Mouse (Mus musculus): ENCODE data around the gene Maats1. TPM values are rescaled to one million over a fixed set of nuclear protein-coding genes. Genes with fewer than 3 reads are reported as not detected.
A peak's percentile ranks its signal among the peaks of the same experiment; 100 is the strongest.

Gene Maats1
- 0.60 and 2.0 TPM in 2 replicates for polyA plus RNA-seq (2016; fragmentation: Nextera tagmentation; extraction: Ambion mirVana)

DNA sequence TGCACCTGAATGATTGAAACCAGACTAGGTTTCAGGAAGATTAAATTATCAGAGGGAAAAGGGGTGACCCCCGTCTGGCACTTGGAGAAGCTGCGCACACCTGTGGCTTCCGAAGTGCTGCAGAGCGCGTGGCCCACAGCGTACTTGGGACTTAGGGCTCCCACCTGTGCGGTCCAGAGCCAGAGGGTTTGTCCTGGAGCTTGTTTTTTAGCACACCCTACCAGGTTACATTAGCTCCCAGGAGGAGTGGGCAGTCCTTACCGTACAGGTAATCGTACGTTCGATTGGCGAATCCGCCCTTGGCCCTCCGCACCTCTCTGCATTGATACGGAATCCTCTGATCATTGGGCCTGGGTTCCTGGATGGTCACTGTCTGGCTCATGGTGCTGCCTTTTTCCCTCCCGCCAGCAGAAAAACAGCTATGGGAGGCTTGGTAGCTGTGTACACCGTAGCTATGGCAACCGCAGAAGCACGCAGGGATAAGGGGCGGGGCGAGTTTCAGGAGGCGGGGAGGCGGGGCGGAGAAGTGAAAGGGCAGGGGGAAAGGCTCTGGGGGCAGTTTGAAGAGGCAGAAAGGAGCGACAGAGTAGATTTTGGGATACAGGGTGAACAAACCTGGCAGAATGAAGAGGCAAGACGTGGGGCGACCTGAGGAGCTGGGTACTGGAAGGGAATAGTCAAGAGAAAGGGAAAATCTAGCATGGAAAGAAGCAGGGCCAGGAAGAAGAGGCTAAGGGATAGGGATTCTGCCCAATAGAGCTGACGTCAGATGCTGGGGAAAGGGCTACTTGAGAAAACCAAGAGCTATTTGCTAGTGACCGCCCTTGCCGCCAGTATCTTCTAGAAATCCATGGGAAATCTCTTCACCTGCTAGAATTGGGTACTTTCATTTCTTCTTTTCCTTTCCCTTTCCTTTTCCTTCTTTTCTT, at the start of gene Maats1:
Maats1 (minus strand) TSS at position 748 of the 929 bp plus-strand sequence.
- peak; percentile 92 for DNase-seq (ENCODE audit: low spot score)
- Histone ChIP-seq H3K4me3 (peak within 1 kb of the TSS; percentile 56), H3K4me1 (replicated peaks) (peaks cover 14% of the 10 kb centered on the region), H3K27me3 (ENCODE audit: insufficient read depth, poor library complexity, severe bottlenecking) (no peaks in the 10 kb centered on the region), H3K27ac (peak within 1 kb of the TSS; percentile 81), H3K9me3 (no peaks in the 10 kb centered on the region), H3K36me3 (no peaks in the 10 kb centered on the region)
- WGBS: 8% methylated on average over 30 of the region's 30 CpGs

DNA sequence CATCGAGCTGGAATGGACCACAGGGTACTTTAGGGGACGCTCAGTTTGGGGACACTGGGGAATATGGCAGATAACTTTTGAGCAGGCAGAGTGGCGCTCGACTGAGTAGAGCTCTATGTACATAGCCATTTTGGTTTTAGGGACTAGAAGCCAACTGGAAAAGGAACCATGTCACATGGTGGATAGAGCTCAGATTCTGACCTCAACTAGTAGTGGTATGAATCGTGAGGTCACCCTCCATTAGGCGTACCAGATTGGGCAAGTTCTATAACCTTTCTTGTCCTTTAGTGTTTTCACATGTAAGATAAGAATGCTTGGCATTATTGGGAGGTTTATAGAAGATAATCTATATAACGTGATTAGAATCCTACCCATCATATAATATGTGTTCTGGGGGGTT, 48.4 kb upstream of the Maats1 start:
- Histone ChIP-seq H3K27ac (no peak overlapping the region), H3K4me1 (replicated peaks) (0 out of 2 replicates have a peak, but pooled peaks cover 2% of the 10 kb centered on the region), H3K27me3 (ENCODE audit: insufficient read depth, poor library complexity, severe bottlenecking) (no peaks in the 10 kb centered on the region), H3K9me3 (no peaks in the 10 kb centered on the region), H3K36me3 (no peaks in the 10 kb centered on the region), H3K4me3 (no peak overlapping the region)
- 91% methylated on average over 7 of the region's 7 CpGs for WGBS
- DNase-seq (ENCODE audit: low spot score): no peak

DNA sequence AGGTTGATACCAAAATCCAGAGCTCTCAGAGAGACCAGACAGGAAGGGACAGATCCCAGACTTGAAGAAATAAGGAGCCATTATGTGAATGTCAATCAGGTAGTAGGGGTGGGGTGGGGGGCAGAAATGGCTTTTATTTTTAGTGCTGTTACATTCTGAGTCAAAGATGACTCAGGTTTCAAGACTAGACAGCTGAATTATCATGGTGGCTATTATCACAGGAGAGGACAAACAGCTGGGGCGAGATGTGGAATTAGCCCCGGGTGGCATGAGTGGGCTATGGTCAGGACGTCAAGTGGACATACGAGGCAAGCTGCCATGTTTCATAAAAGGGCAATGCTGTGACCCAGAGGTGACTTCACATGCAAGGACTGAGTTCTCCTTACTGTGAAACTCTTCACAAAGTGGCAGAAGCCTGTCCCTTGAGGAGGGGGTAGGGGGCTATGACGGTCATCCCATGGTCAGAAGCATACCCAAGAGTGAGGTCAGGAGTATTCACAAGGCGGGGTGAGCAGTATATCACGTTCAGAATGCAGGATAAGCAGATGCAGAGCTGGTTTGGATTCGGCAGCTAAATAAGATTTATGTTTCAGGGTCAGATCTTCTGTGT, 47.4 kb upstream of the Maats1 start:
- no peaks in the 10 kb centered on the region for H3K36me3 ChIP-seq
- no peaks in the 10 kb centered on the region for H3K9me3 ChIP-seq
- no peak overlapping the region for H3K27ac ChIP-seq
- no peak for DNase-seq (ENCODE audit: low spot score)
- H3K4me1 ChIP-seq (replicated peaks): 0 out of 2 replicates have a peak, but pooled peaks cover 2% of the 10 kb centered on the region
- WGBS: 83% methylated on average over 8 of the region's 8 CpGs
- H3K4me3 ChIP-seq: no peak overlapping the region
- H3K27me3 ChIP-seq (ENCODE audit: insufficient read depth, poor library complexity, severe bottlenecking): no peaks in the 10 kb centered on the region

DNA sequence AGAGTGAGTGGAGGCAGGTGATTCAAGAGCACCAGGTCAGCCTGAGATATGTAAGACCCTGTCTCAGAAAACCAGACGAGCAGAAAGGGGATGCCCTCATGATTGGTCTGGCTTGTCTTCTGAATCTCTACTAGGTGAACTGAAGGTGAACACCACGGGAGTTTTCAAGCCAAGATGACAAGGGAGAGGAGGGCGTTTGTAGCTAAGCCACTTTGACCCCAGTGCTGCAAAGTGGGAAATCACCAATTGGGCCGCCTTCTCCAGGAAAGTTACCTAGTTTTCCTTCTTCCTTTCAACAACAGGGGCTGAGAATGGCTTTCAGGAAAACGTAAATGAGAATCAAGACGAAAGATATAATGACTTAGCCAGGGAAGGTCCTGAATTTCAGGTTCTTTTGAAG, 46.8 kb upstream of the Maats1 start:
- Histone ChIP-seq H3K36me3 (no peaks in the 10 kb centered on the region), H3K27me3 (ENCODE audit: insufficient read depth, poor library complexity, severe bottlenecking) (no peaks in the 10 kb centered on the region), H3K27ac (no peak overlapping the region), H3K4me1 (replicated peaks) (0 out of 2 replicates have a peak, but pooled peaks cover 2% of the 10 kb centered on the region), H3K9me3 (no peaks in the 10 kb centered on the region), H3K4me3 (no peak overlapping the region)
- WGBS: 76% methylated on average over 6 of the region's 6 CpGs
- no peak for DNase-seq (ENCODE audit: low spot score)

DNA sequence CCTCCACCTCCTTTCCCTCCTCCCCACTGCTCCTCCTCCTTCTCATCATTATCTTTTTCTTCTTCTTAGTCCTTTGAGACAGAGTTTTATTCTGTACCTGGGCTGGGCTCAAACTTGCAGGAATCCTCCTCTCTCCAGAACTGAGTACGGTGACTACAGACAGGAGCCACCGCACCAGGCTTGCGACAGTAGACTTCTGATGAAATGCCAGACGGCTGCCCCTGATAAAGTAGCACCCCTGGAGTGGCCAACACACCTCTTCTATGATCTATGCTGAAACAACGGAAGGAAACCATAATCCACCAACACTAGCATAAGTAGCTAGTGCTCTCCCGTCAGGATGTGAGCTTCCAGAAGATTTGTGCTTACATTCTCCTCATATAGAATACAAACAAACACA, 45.4 kb upstream of the Maats1 start:
- DNase-seq (ENCODE audit: low spot score): no peak
- no peak overlapping the region for H3K4me3 ChIP-seq
- 0 out of 2 replicates have a peak, but pooled peaks cover 2% of the 10 kb centered on the region for H3K4me1 ChIP-seq (replicated peaks)
- 88% methylated on average over 6 of the region's 6 CpGs for WGBS
- H3K9me3 ChIP-seq: no peaks in the 10 kb centered on the region
- no peaks in the 10 kb centered on the region for H3K36me3 ChIP-seq
- no peaks in the 10 kb centered on the region for H3K27me3 ChIP-seq (ENCODE audit: insufficient read depth, poor library complexity, severe bottlenecking)
- no peak overlapping the region for H3K27ac ChIP-seq

DNA sequence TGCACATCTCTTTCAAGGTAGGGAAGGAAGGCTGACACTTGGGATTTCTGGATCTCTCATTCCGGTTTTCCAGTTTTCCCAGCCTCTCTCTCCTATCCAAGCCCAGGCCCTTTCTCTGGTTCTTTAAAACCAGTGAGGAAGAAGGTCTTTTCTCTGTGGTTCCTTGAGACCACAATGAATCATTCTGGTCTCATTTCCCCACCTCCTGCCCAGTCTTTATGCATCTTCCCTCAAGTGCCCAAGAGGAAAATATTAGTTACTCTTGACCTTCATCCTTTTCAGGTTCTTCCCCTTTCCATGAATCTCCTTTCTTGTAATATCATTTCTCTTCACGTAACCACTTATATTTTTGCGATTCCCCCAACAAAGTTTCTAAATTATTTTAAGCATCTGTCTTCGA, 43.8 kb upstream of the Maats1 start:
- Histone ChIP-seq H3K36me3 (no peaks in the 10 kb centered on the region), H3K4me1 (replicated peaks) (no peaks in the 10 kb centered on the region), H3K4me3 (no peak overlapping the region), H3K27ac (no peak overlapping the region), H3K27me3 (ENCODE audit: insufficient read depth, poor library complexity, severe bottlenecking) (no peaks in the 10 kb centered on the region), H3K9me3 (no peaks in the 10 kb centered on the region)
- DNase-seq (ENCODE audit: low spot score): no peak
- WGBS: 94% methylated on average over 4 of the region's 4 CpGs

DNA sequence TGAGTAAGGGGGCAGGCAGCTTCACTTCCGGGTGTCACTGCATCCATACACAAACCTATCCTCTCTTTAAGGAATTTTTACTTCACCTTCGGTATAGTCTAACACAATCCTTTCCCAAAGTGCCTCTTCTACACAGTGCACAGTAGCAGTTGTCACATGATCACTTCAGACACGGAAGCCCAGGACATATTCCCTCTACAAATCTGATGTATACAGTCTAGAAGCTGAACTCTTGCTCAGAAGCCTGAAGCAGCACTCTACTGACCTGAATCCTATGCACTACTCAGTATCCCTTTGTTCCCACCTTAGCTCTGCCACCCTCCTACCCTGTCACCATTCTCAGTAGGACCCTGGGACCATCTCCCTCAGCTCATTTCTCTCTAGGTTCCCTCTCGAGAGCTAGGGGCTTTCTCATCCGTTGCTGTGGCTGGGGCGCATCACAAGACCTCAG, 43.3 kb upstream of the Maats1 start:
- H3K27me3 ChIP-seq (ENCODE audit: insufficient read depth, poor library complexity, severe bottlenecking): no peaks in the 10 kb centered on the region
- DNase-seq (ENCODE audit: low spot score): no peak
- no peak overlapping the region for H3K27ac ChIP-seq
- H3K36me3 ChIP-seq: no peaks in the 10 kb centered on the region
- H3K4me1 ChIP-seq (replicated peaks): no peaks in the 10 kb centered on the region
- no peaks in the 10 kb centered on the region for H3K9me3 ChIP-seq
- H3K4me3 ChIP-seq: no peak overlapping the region
- 84% methylated on average over 6 of the region's 6 CpGs for WGBS

DNA sequence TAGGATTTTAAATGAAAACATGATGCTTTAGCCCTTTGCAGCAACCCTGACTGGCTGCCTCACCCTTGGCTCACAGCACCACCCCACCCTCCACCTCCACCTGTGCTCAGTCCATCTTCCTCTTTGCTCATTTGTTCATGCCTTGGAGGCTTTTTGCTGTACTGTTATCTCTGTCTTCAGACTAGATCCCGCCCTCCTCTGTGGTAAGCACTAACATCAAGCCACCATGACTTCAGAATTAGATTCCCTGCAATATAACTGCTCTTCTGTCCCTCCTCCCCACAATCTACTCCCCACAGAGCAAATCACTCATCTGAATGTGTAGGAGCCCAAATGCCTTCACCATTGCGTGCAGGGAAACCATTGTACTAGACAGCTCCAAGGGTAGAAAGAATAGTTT, 41.7 kb upstream of the Maats1 start:
- Histone ChIP-seq H3K36me3 (no peaks in the 10 kb centered on the region), H3K9me3 (no peaks in the 10 kb centered on the region), H3K27ac (no peak overlapping the region), H3K4me1 (replicated peaks) (no peaks in the 10 kb centered on the region), H3K4me3 (no peak overlapping the region), H3K27me3 (ENCODE audit: insufficient read depth, poor library complexity, severe bottlenecking) (no peaks in the 10 kb centered on the region)
- no peak for DNase-seq (ENCODE audit: low spot score)
- 75% methylated on average over 2 of the region's 2 CpGs for WGBS

DNA sequence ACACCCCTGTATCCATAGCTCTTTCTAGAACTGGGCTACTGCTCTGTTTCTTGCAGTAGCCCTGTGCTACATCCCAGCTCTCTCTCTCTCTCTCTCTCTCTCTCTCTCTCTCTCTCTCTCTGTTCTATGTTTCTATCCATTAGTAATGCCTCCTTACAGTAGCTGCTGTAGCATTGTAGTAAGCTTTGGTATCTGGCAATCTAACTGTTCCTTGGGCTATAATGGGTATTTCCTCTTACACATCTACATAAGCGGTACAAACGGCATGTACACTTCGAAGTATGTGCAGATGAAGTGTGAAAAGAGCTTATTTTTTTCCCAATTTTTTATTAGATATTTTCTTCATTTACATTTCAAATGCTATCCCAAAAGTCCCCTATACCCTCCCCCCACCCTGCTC, 38.0 kb upstream of the Maats1 start:
- Histone ChIP-seq H3K9me3 (no peaks in the 10 kb centered on the region), H3K36me3 (no peaks in the 10 kb centered on the region), H3K27me3 (ENCODE audit: insufficient read depth, poor library complexity, severe bottlenecking) (no peaks in the 10 kb centered on the region), H3K4me3 (no peak overlapping the region), H3K4me1 (replicated peaks) (peaks cover 13% of the 10 kb centered on the region), H3K27ac (no peak overlapping the region)
- no peak for DNase-seq (ENCODE audit: low spot score)
- WGBS: 88% methylated on average over 3 of the region's 3 CpGs

DNA sequence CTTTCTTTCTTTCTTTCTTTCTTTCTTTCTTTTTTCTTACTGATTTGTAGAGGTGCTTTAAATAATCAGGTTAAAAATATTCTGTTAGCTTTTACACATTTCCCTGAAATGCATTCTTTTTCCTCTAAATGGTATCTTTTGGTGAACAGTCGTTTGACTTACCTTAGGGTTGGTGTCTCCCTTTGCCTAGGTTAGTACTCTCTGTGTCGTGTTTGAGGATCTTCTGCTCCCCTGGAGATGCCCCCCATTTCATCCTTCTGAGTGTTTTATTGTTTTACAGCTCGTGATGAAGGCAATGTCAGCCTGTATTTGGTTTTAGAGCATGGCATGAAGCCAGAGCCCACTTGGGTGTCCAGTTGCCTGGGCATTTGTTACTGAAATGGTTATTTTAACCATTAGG, 37.5 kb upstream of the Maats1 start:
- Histone ChIP-seq H3K4me3 (no peak overlapping the region), H3K27me3 (ENCODE audit: insufficient read depth, poor library complexity, severe bottlenecking) (no peaks in the 10 kb centered on the region), H3K9me3 (no peaks in the 10 kb centered on the region), H3K4me1 (replicated peaks) (peaks cover 13% of the 10 kb centered on the region), H3K36me3 (no peaks in the 10 kb centered on the region), H3K27ac (no peak overlapping the region)
- WGBS: 73% methylated on average over 3 of the region's 3 CpGs
- DNase-seq (ENCODE audit: low spot score): no peak

DNA sequence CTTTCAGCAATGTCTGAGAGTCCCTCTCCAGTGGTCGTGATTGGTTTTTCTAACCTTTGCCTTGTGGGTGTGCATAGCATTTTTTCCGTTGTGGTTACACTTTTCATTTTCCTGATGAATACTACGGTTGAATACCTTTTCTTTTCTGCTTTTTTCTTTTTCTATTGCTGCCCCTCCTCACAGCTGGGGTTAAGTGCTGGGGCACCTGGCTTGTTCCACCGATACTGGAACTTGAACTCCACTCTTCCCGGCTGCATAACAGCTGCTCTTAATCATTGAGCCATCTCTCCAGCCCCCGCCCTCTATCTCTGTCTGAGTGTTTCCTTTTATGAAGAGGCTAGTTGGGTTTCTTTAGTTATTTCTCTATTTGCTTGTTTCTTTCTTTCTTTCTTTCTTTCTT, 37.1 kb upstream of the Maats1 start:
- no peak overlapping the region for H3K27ac ChIP-seq
- 51% methylated on average over 6 of the region's 6 CpGs for WGBS
- no peaks in the 10 kb centered on the region for H3K27me3 ChIP-seq (ENCODE audit: insufficient read depth, poor library complexity, severe bottlenecking)
- no peak overlapping the region for H3K4me3 ChIP-seq
- DNase-seq (ENCODE audit: low spot score): no peak
- H3K4me1 ChIP-seq (replicated peaks): peaks cover 13% of the 10 kb centered on the region
- no peaks in the 10 kb centered on the region for H3K9me3 ChIP-seq
- no peaks in the 10 kb centered on the region for H3K36me3 ChIP-seq

DNA sequence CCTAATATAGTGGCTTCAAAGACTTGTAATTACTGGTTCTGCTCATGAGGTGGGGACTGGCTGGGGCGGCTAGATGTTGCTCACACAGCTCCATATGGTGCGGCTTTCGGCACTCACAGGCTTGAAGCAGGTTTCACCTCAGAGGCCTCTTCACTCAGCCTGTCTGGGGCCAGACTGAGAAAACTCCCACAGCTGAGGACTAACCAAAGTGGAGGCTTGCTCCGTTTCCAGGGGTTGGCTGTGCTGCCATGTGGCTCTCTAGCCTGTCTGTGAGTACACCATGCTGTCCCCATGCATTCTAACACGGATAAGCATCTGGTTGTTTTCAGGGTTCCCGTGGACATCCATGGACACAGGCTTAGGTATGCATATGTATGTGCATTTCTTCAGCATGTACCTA, 36.6 kb upstream of the Maats1 start:
- no peak for DNase-seq (ENCODE audit: low spot score)
- no peaks in the 10 kb centered on the region for H3K27me3 ChIP-seq (ENCODE audit: insufficient read depth, poor library complexity, severe bottlenecking)
- H3K27ac ChIP-seq: no peak overlapping the region
- H3K9me3 ChIP-seq: no peaks in the 10 kb centered on the region
- H3K4me3 ChIP-seq: no peak overlapping the region
- H3K36me3 ChIP-seq: no peaks in the 10 kb centered on the region
- 79% methylated on average over 6 of the region's 6 CpGs for WGBS
- peaks cover 15% of the 10 kb centered on the region for H3K4me1 ChIP-seq (replicated peaks)

DNA sequence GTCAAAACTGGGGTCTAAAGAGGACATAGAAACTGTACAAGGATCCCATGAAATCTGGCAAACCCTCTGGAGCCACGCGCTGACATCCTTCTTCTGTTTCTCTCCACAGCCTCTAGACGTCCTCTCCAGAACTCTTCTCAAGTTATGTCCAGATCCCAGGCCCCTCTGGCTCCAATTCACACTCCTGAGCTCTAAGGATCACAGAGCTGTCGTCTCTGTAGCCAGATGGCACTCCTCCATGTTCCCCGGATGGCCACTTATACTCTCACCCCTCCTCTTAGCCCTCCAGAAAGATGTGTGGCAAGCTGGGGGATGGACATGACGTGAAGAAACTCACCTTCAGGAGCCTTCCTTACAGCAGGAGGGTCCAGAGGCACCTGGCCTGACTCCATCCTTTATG, 35.6 kb upstream of the Maats1 start:
- 83% methylated on average over 6 of the region's 6 CpGs for WGBS

More for the DNA sequence above, 35.6 kb upstream of the Maats1 start:
- H3K4me1 ChIP-seq (replicated peaks): peaks cover 19% of the 10 kb centered on the region
- no peaks in the 10 kb centered on the region for H3K36me3 ChIP-seq
- no peak overlapping the region for H3K27ac ChIP-seq
- no peaks in the 10 kb centered on the region for H3K9me3 ChIP-seq
- H3K27me3 ChIP-seq (ENCODE audit: insufficient read depth, poor library complexity, severe bottlenecking): no peaks in the 10 kb centered on the region
- DNase-seq (ENCODE audit: low spot score): no peak
- H3K4me3 ChIP-seq: no peak overlapping the region

All from hindbrain, embryonic 10.5 days (tissue).